Mouse (Mus musculus) granulocyte monocyte progenitor cell, adult 5-6 weeks (primary cell): ENCODE measurements around the gene Ltb4r2. TPM values are rescaled to one million over a fixed set of nuclear protein-coding genes. Genes with fewer than 3 reads are reported as not detected.
A peak's percentile ranks its signal among the peaks of the same experiment; 100 is the strongest.
"Not testable (repeated sequence)": the region's sequence is repeated elsewhere in the genome, so short reads cannot be mapped to it uniquely, and the experiment has no call there.

ENCODE experiments used
- ATAC-seq: replicated peaks from 2 replicates; pipeline ENCODE4 v1.8.0; 2016; ENCODE audit warnings: mild to moderate bottlenecking, moderate TSS enrichment, inconsistent platforms; ENCODE audit not compliant: poor library complexity, severe bottlenecking
- total RNA-seq, 2 experiments: library from RNA; stranded (forward) in 1 of 2; stranded (reverse) in 1 of 2; fragments of 200-712, 200-1000 nt in 1 of 2; fragments of >200 nt in 1 of 2; fragmentation: Nextera tagmentation in 1 of 2; gene quantifications; 2 replicates each; pipeline ENCODE4 v1.2.3; 2014 to 2017

Gene Ltb4r2
- total RNA-seq, 2 experiments from 2014 or later: 2.1 TPM; not detected in 1

DNA sequence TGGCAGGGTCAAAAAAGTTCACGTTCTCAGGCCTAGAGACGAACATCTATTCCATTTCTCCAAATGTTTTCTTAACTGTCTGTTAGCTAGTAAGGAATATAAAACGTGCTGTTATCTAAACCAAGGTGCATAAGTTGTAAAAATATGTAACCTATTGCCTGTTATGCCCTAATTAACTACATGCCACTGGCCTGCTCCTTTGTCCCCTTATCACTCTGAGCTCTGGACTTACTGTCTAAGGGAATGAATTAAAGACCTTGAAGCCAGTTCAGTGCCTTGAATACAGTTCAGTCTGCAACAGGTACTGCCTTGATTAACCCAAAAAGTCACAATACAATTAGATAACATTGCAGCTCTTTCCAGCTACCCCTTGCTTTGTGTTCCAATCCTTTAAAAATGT is 25.9 kb upstream of the Ltb4r2 start:
- no peak for ATAC-seq

DNA sequence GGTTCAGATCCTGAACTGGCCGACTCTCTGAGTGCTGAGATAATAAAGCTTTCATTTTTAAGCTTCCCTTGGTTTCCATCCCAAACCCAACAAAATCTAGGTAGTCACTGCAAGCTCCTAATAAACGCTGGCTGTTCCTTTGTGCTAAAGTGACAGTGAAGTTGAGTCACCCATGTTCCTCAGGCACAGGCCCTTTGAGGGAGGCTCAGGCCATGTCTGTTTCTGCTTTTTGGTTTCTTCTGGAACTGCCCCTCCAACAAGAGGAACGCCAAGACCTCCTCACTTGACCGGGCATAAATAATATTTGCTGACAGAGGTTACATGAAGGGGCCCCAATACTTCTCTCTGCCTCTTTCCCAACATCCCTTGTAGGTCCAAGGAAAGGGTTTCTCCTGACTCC is 25.5 kb upstream of the Ltb4r2 start:
- ATAC-seq: peak; percentile 58; the same call in 1 of the 2 replicates

DNA sequence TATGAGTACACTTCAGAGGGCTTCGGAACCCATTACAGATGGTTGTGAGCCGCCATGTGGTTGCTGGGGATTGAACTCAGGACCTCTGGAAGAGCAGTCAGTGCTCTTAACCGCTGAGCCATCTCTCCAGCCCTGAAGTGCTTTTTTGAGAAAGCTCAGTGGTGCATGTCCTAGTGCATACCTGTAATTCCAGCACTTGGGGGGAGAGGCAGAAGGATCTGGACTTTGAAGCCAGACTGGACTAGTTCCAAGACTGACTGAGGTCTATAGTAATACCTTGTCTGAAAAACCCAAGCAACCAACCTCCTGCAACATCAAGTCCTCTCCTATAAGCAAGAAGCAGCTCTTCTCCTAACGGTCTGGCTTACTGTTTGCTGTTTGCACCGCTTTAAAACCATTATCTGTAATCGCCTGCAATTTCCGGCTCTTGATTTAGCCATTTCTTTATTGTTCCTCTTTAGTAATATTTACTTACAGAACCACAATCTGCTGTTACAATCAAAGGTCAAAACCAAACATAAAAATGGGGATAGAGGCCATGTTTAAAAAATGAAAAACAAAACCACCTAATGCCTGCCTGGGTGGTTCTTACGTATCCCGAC is 24.0 kb upstream of the Ltb4r2 start:
- ATAC-seq: peak; percentile 33; the same call in 1 of the 2 replicates

DNA sequence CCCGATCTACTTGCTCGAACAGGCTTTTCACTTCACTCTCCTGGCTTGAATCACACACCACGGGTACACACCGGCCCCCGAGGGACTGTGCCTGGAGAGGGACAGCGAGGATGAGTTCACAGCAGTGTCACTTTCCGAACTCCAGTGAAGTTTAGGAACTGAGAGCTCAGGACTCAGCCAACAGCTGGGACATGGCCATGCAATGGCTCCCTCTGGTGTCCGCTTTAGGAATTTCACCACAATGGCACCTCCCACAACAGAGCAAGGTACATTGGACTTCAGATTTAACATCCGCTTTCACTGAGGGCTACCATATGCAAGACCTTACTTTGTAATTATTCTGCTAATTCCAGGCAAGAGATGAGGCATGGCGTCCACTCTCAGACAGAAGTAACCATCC is 17.5 kb upstream of the Ltb4r2 start:
- peak; percentile 75 for ATAC-seq

DNA sequence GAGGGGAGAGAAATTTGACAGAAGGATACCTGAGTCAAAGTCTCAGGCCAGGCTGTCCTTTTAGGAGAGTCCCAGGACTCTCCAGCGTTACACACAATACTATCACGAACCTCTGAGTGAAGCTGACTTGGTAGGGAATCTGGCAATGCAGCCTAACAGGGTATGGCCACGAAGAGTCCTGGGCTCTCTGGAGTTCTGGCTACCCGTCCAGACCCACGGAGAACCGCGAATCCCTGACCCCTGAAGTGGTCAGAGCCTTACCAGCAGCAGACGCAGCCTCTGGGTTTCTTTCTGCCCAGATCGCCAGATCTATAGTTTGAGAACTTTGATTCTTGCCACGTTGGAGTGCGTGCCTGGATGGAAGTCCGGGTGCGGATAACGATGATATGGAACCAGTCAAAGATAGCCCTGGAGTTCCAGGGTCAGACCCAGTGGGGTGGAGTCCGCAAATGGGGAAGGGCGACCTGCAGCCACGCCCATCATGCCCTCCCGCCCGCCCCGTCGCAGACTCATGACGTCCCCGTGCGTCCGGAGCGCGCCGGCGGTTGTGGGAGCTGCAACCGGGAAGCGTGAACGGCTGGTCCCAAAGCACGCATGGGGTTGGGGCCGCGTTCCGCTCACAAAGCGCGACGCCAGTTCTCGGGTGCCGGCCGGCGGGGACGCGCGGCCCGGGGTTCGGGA is 15.9 kb upstream of the Ltb4r2 start, which contains the start of the genes Dhrs1 and Nop9:
TSS of gene Dhrs1 (minus strand) at position 511 of the 681 bp plus-strand sequence.
TSS of gene Nop9 (plus strand) at position 514 of the 681 bp plus-strand sequence.
- peak; percentile 85 for ATAC-seq

- no peak for ATAC-seq
Measured at GRCm38 (mm10) chr14:55745861-55746237, 15.4 kb upstream of the Ltb4r2 start.

GRCm38 (mm10) chr14:55747051-55747847 is 14.0 kb upstream of the Ltb4r2 start:
- ATAC-seq: no peak

- ATAC-seq: peak; percentile 42
Measured at GRCm38 (mm10) chr14:55757566-55757965, 3.7 kb upstream of the Ltb4r2 start.

GRCm38 (mm10) chr14:55758363-55758784 is 2.9 kb upstream of the Ltb4r2 start, which contains the start of gene Cideb:
Gene Cideb (minus strand): TSS chr14:55758458.
- peak; percentile 23 for ATAC-seq

- ATAC-seq: not testable (repeated sequence)
Measured at GRCm38 (mm10) chr14:55760156-55760555, 1.1 kb upstream of the Ltb4r2 start.

GRCm38 (mm10) chr14:55762001-55762821 is 983 bp downstream of the Ltb4r2 start:
- peak; percentile 20 for ATAC-seq

GRCm38 (mm10) chr14:55763166-55763565 is 1.9 kb downstream of the Ltb4r2 start:
- peak; percentile 15; the same call in 1 of the 2 replicates for ATAC-seq

DNA sequence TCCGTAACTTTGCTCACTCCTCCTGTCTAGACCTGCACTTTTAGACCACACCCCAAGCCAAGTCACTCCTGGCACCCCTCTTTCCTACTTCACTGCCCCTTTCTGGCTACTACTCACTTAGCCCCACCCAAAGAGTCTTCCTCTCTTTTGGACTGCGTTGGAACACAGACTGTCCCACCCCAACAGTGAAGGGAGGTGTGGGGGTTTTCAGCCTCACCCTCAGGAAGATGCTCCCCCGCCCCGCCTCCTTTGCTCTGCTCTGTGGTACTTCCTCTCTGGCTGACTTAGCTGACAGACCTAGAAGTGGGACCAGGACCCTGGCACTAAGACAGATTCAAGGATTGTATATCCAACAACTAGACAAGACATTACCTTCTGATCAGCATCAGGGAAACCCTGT is 4.5 kb downstream of the Ltb4r2 start, which contains the start of gene Ltb4r1:
TSS of gene Ltb4r1 (plus strand) at position 267 of the 400 bp plus-strand sequence.
- ATAC-seq: peak; percentile 51

DNA sequence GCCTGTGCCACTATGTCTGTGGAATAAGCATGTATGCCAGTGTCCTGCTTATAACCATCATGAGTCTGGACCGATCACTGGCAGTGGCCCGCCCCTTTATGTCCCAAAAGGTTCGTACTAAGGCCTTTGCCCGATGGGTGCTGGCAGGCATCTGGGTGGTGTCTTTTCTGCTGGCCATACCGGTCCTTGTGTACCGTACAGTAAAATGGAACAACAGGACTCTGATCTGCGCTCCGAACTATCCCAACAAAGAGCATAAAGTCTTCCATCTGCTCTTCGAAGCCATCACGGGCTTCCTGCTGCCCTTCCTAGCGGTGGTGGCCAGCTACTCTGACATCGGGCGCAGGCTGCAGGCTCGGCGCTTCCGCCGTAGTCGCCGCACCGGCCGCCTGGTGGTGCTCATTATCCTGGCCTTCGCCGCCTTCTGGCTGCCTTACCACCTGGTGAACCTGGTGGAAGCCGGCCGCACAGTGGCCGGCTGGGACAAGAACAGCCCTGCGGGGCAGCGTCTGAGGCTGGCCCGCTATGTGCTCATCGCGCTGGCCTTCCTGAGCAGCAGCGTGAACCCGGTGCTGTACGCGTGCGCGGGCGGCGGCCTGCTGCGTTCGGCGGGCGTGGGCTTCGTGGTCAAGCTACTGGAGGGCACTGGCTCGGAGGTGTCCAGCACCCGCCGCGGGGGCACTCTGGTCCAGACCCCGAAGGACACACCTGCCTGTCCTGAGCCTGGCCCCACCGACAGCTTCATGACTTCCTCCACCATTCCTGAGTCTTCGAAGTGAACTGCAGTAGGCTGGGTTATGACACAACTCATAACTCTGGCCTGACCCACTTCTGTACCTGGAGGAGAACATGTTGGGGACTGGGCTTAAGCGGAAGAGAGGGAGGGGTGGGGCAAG is 6.5 kb downstream of the Ltb4r2 start:
- ATAC-seq: peak; percentile 15

- ATAC-seq: no peak
Measured at GRCm38 (mm10) chr14:55768555-55768954, 7.3 kb downstream of the Ltb4r2 start.

- no peak for ATAC-seq
Measured at GRCm38 (mm10) chr14:55769087-55769703, 8.0 kb downstream of the Ltb4r2 start.

GRCm38 (mm10) chr14:55776711-55777110 is 15.5 kb downstream of the Ltb4r2 start:
- no peak for ATAC-seq

GRCm38 (mm10) chr14:55777176-55777575 is 15.9 kb downstream of the Ltb4r2 start:
- ATAC-seq: no peak
